Mouse (Mus musculus) lung, embryonic 14.5 days (tissue): Measurements from ENCODE around the gene Prss50. TPM values are rescaled to one million over a fixed set of nuclear protein-coding genes. Genes with fewer than 3 reads are reported as not detected.

Experiments
- ATAC-seq: fragments of 200-750 bp; cut with Nextera tagmentation; 2 replicates; pipeline ENCODE4 v1.8.0; 2017; ENCODE audit warnings: mild to moderate bottlenecking, moderate TSS enrichment, moderate library complexity; ENCODE audit not compliant: insufficient read depth
- DNase-seq: peaks from one replicate; pipeline ENCODE4 v3.0.0-alpha.2; 2015
- H3K27ac ChIP-seq: fragments of 300-500 bp; sonication (generic); 2 replicates; pipeline ENCODE4 v1.5.1; 2014; ENCODE audit warnings: low read depth, mild to moderate bottlenecking, moderate library complexity
- H3K27me3 ChIP-seq: fragments of 300-500 bp; sonication (generic); 2 replicates; pipeline ENCODE4 v1.6.1; 2014; ENCODE audit warnings: low read length, control low read depth; ENCODE audit not compliant: insufficient read depth
- H3K36me3 ChIP-seq: fragments of 300-500 bp; sonication (generic); 2 replicates; pipeline ENCODE4 v1.6.1; 2014; ENCODE audit warnings: control low read depth; ENCODE audit not compliant: insufficient read depth
- H3K4me1 ChIP-seq: fragments of 300-500 bp; sonication (generic); 2 replicates; pipeline ENCODE4 v1.6.1; 2014; ENCODE audit warnings: antibody characterized with exemption, control low read depth; ENCODE audit not compliant: insufficient read depth
- H3K4me2 ChIP-seq: fragments of 300-500 bp; sonication (generic); 2 replicates; pipeline ENCODE4 v1.6.1; 2014; ENCODE audit warnings: mild to moderate bottlenecking
- H3K4me3 ChIP-seq: fragments of 300-500 bp; sonication (generic); 2 replicates; pipeline ENCODE4 v1.5.1; 2014; ENCODE audit warnings: low read depth, low read length
- H3K9ac ChIP-seq: fragments of 300-500 bp; sonication (generic); 2 replicates; pipeline ENCODE4 v1.6.1; 2014
- H3K9me3 ChIP-seq: fragments of 300-500 bp; sonication (generic); 2 replicates; pipeline ENCODE4 v1.6.1; 2016; ENCODE audit warnings: low read depth, low read length, control low read depth
- CTCF ChIP-seq: IDR thresholded peaks from 2 replicates; pipeline ENCODE4 v1.5.1; 2016; ENCODE audit warnings: antibody characterized with exemption, low read depth
- WGBS: fragments of 180-500 bp; shearing (Covaris S2); extraction: QIAGEN DNeasy Blood & Tissue Kit; methylation state at CpG from one replicate; pipeline ENCODE4 v1.1.7; 2014; 5-methylcytosine and 5-hydroxymethylcytosine counted together
- polyA plus RNA-seq: library from polyadenylated mRNA; unstranded; fragments of >200 nt; fragmentation: Nextera tagmentation; extraction: Ambion mirVana; gene quantifications from 2 replicates; pipeline ENCODE4 v1.2.1, GENCODE M21; 2014

Gene Prss50
- polyA plus RNA-seq, 1 experiment from 2014 or later = not detected

- Histone ChIP-seq H3K27me3 (peaks cover 12% of the 10 kb centered on the region; the same call in 1 of the 2 replicates), H3K27ac (no peak overlapping the region), H3K36me3 (no peaks in the 10 kb centered on the region), H3K4me1 (no peaks in the 10 kb centered on the region), H3K4me2 (peak overlapping the region; percentile 87), H3K4me3 (peak overlapping the region; percentile 54), H3K9me3 (no peaks in the 10 kb centered on the region), H3K9ac (no peak overlapping the region)
- ATAC-seq = peak; percentile 28; the same call in 1 of the 2 replicates
- TF ChIP-seq CTCF = no peak
- DNase-seq = no peak
- WGBS = 51% methylated on average over 4 of the region's 4 CpGs
Measured at GRCm38 (mm10) chr9:110880772-110881171, 23.0 kb downstream of the Prss50 start.

- Histone ChIP-seq H3K9me3 (no peaks in the 10 kb centered on the region), H3K4me2 (no peak overlapping the region), H3K4me1 (no peaks in the 10 kb centered on the region), H3K36me3 (no peaks in the 10 kb centered on the region), H3K4me3 (no peak overlapping the region), H3K27me3 (peaks cover 12% of the 10 kb centered on the region; the same call in 1 of the 2 replicates), H3K27ac (no peak overlapping the region), H3K9ac (no peak overlapping the region)
- DNase-seq (no peak), ATAC-seq (no peak)
- TF ChIP-seq CTCF = no peak
- 62% methylated on average over 7 of the region's 7 CpGs for WGBS
Measured at GRCm38 (mm10) chr9:110881953-110882352, 24.2 kb downstream of the Prss50 start.

GRCm38 (mm10) chr9:110887388-110888303, 29.9 kb downstream of the Prss50 start:
- no peak for ATAC-seq
- H3K27ac ChIP-seq = no peak overlapping the region
- WGBS = 56% methylated on average over 9 of the region's 9 CpGs
- H3K4me3 ChIP-seq = no peak overlapping the region
- no peak for DNase-seq
- H3K9ac ChIP-seq = no peak overlapping the region
- TF ChIP-seq CTCF = no peak
- no peaks in the 10 kb centered on the region for H3K4me1 ChIP-seq
- no peaks in the 10 kb centered on the region for H3K27me3 ChIP-seq
- no peaks in the 10 kb centered on the region for H3K9me3 ChIP-seq
- H3K36me3 ChIP-seq = no peaks in the 10 kb centered on the region
- no peak overlapping the region for H3K4me2 ChIP-seq

- Histone ChIP-seq H3K36me3 (no peaks in the 10 kb centered on the region), H3K4me1 (no peaks in the 10 kb centered on the region), H3K9ac (no peak overlapping the region), H3K9me3 (no peaks in the 10 kb centered on the region), H3K27ac (no peak overlapping the region), H3K4me3 (no peak overlapping the region), H3K27me3 (no peaks in the 10 kb centered on the region), H3K4me2 (no peak overlapping the region)
- ATAC-seq (no peak), DNase-seq (no peak)
- TF ChIP-seq CTCF = no peak
- WGBS = 86% methylated on average over 14 of the region's 14 CpGs
Measured at GRCm38 (mm10) chr9:110888935-110889334, 31.2 kb downstream of the Prss50 start.

GRCm38 (mm10) chr9:110890026-110890783, 32.4 kb downstream of the Prss50 start:
- ATAC-seq (no peak), DNase-seq (no peak)
- TF ChIP-seq CTCF = peak; percentile 44
- Histone ChIP-seq H3K27ac (no peak overlapping the region), H3K4me3 (no peak overlapping the region), H3K9ac (no peak overlapping the region), H3K4me1 (no peaks in the 10 kb centered on the region), H3K4me2 (no peak overlapping the region), H3K27me3 (no peaks in the 10 kb centered on the region), H3K36me3 (no peaks in the 10 kb centered on the region), H3K9me3 (no peaks in the 10 kb centered on the region)
- 15% methylated on average over 21 of the region's 21 CpGs for WGBS

GRCm38 (mm10) chr9:110891077-110891828, 33.5 kb downstream of the Prss50 start:
- no peak overlapping the region for H3K4me3 ChIP-seq
- WGBS = 67% methylated on average over 12 of the region's 12 CpGs

More at GRCm38 (mm10) chr9:110891077-110891828, 33.5 kb downstream of the Prss50 start:
- Histone ChIP-seq H3K9ac (no peak overlapping the region), H3K4me1 (no peaks in the 10 kb centered on the region), H3K9me3 (no peaks in the 10 kb centered on the region), H3K36me3 (no peaks in the 10 kb centered on the region), H3K27ac (no peak overlapping the region), H3K4me2 (no peak overlapping the region), H3K27me3 (no peaks in the 10 kb centered on the region)
- DNase-seq (peak; percentile 67), ATAC-seq (no peak)
- no peak for TF ChIP-seq CTCF
